Mouse (Mus musculus) midbrain, embryonic 16.5 days (tissue): ENCODE results near the gene Ctss. TPM values are rescaled to one million over a fixed set of nuclear protein-coding genes. Genes with fewer than 3 reads are reported as not detected.

Experiments used
- ATAC-seq: fragments of 200-750 bp; cut with Nextera tagmentation; 2 replicates; pipeline ENCODE4 v1.8.0; 2017; ENCODE audit warnings: moderate TSS enrichment
- H3K27ac ChIP-seq: fragments of 300-500 bp; sonication (generic); 2 replicates; pipeline ENCODE4 v1.5.1; 2014; ENCODE audit warnings: mild to moderate bottlenecking, low read length, mixed read lengths
- H3K27me3 ChIP-seq: fragments of 300-500 bp; sonication (generic); 2 replicates; pipeline ENCODE4 v1.6.1; 2014; ENCODE audit warnings: low read depth, low read length, mixed read lengths; ENCODE audit not compliant: control insufficient read depth, insufficient read depth
- H3K36me3 ChIP-seq: fragments of 300-500 bp; sonication (generic); 2 replicates; pipeline ENCODE4 v1.6.1; 2014; ENCODE audit warnings: mild to moderate bottlenecking, low read length, moderate library complexity, mixed read lengths; ENCODE audit not compliant: control insufficient read depth, insufficient read depth
- H3K4me1 ChIP-seq: fragments of 300-500 bp; sonication (generic); 2 replicates; pipeline ENCODE4 v1.6.1; 2014; ENCODE audit warnings: mild to moderate bottlenecking, low read length, mixed read lengths; ENCODE audit not compliant: control insufficient read depth, insufficient read depth
- H3K4me2 ChIP-seq: fragments of 300-500 bp; sonication (generic); 2 replicates; pipeline ENCODE4 v1.6.1; 2014; ENCODE audit warnings: mild to moderate bottlenecking, low read length, mixed read lengths
- H3K4me3 ChIP-seq: fragments of 300-500 bp; sonication (generic); 2 replicates; pipeline ENCODE4 v1.5.1; 2014; ENCODE audit warnings: low read depth, mild to moderate bottlenecking, low read length, moderate library complexity, mixed read lengths
- H3K9ac ChIP-seq: fragments of 300-500 bp; sonication (generic); 2 replicates; pipeline ENCODE4 v1.6.1; 2014; ENCODE audit warnings: low read depth, low read length, mixed read lengths
- H3K9me3 ChIP-seq: fragments of 300-500 bp; sonication (generic); replicated peaks from 2 replicates; pipeline ENCODE4 v1.6.1; 2014; ENCODE audit warnings: mild to moderate bottlenecking, low read length, mixed read lengths; ENCODE audit not compliant: control insufficient read depth, poor library complexity, severe bottlenecking
- WGBS: fragments of 180-500 bp; shearing (Covaris S2); extraction: QIAGEN DNeasy Blood & Tissue Kit; methylation state at CpG from one replicate; pipeline ENCODE4 v1.1.7; 2014; 5-methylcytosine and 5-hydroxymethylcytosine counted together
- polyA plus RNA-seq: library from polyadenylated mRNA; unstranded; fragments of >200 nt; fragmentation: Nextera tagmentation; extraction: Ambion mirVana; gene quantifications from 2 replicates; pipeline ENCODE4 v1.2.1, GENCODE M21; 2015

Ctss gene
- polyA plus RNA-seq, 1 experiment from 2014 or later = 10.4 TPM

GRCm38 (mm10) chr3:95542171-95542570 lies 15.6 kb downstream of the Ctss start:
- Histone ChIP-seq H3K27me3 (no peaks in the 10 kb centered on the region), H3K4me2 (no peak overlapping the region), H3K27ac (no peak overlapping the region), H3K36me3 (no peaks in the 10 kb centered on the region), H3K4me3 (no peak overlapping the region), H3K9me3 (no peaks in the 10 kb centered on the region), H3K4me1 (no peaks in the 10 kb centered on the region), H3K9ac (no peak overlapping the region)
- no peak for ATAC-seq

- Histone ChIP-seq H3K9ac (no peak overlapping the region), H3K36me3 (no peaks in the 10 kb centered on the region), H3K4me3 (no peak overlapping the region), H3K4me2 (no peak overlapping the region), H3K27me3 (no peaks in the 10 kb centered on the region), H3K4me1 (no peaks in the 10 kb centered on the region), H3K27ac (no peak overlapping the region), H3K9me3 (no peaks in the 10 kb centered on the region)
- ATAC-seq = no peak
- WGBS = 79% methylated on average over 7 of the region's 7 CpGs
Observed at GRCm38 (mm10) chr3:95542981-95543380, 16.4 kb downstream of the Ctss start.

- no peak overlapping the region for H3K4me2 ChIP-seq
- WGBS = 33% methylated on average over 1 of the region's 1 CpGs
Observed at GRCm38 (mm10) chr3:95550176-95550575, 23.6 kb downstream of the Ctss start.

GRCm38 (mm10) chr3:95553986-95554385 lies 27.4 kb downstream of the Ctss start:
- H3K4me1 ChIP-seq = no peaks in the 10 kb centered on the region
- WGBS = 60% methylated on average over 3 of the region's 3 CpGs
- no peak overlapping the region for H3K27ac ChIP-seq
- H3K4me3 ChIP-seq = no peak overlapping the region
- H3K27me3 ChIP-seq = no peaks in the 10 kb centered on the region
- H3K36me3 ChIP-seq = no peaks in the 10 kb centered on the region
- no peaks in the 10 kb centered on the region for H3K9me3 ChIP-seq
- no peak overlapping the region for H3K9ac ChIP-seq
- ATAC-seq = no peak
- H3K4me2 ChIP-seq = no peak overlapping the region

More at GRCm38 (mm10) chr3:95550176-95550575, 23.6 kb downstream of the Ctss start:
- no peak overlapping the region for H3K27ac ChIP-seq
- no peak overlapping the region for H3K9ac ChIP-seq
- H3K4me3 ChIP-seq = no peak overlapping the region
- H3K27me3 ChIP-seq = no peaks in the 10 kb centered on the region
- H3K36me3 ChIP-seq = no peaks in the 10 kb centered on the region
- H3K9me3 ChIP-seq = no peaks in the 10 kb centered on the region
- H3K4me1 ChIP-seq = no peaks in the 10 kb centered on the region
- ATAC-seq = no peak

- no peak for ATAC-seq
- no peaks in the 10 kb centered on the region for H3K9me3 ChIP-seq
- H3K36me3 ChIP-seq = no peaks in the 10 kb centered on the region
- H3K27me3 ChIP-seq = no peaks in the 10 kb centered on the region
- H3K27ac ChIP-seq = no peak within 1 kb of the TSS
- H3K4me1 ChIP-seq = no peaks in the 10 kb centered on the region
- 91% methylated on average over 27 of the region's 27 CpGs for WGBS
- no peak within 1 kb of the TSS for H3K4me2 ChIP-seq
- no peak within 1 kb of the TSS for H3K4me3 ChIP-seq
- no peak within 1 kb of the TSS for H3K9ac ChIP-seq
Observed at GRCm38 (mm10) chr3:95559437-95559836, 32.9 kb downstream of the Ctss start, which contains the start of gene Hormad1. Gene Hormad1, plus strand, starts transcription at chr3:95559677.

- H3K9ac ChIP-seq = no peak overlapping the region
- no peaks in the 10 kb centered on the region for H3K4me1 ChIP-seq
- no peaks in the 10 kb centered on the region for H3K27me3 ChIP-seq
- no peak for ATAC-seq
- no peak overlapping the region for H3K4me2 ChIP-seq
- WGBS = 94% methylated on average over 3 of the region's 3 CpGs
- no peak overlapping the region for H3K27ac ChIP-seq
- no peak overlapping the region for H3K4me3 ChIP-seq
- no peaks in the 10 kb centered on the region for H3K36me3 ChIP-seq
- no peaks in the 10 kb centered on the region for H3K9me3 ChIP-seq
Observed at GRCm38 (mm10) chr3:95560738-95561137, 34.2 kb downstream of the Ctss start.

GRCm38 (mm10) chr3:95561826-95562225 lies 35.2 kb downstream of the Ctss start:
- Histone ChIP-seq H3K27ac (no peak overlapping the region), H3K9me3 (no peaks in the 10 kb centered on the region), H3K4me3 (no peak overlapping the region), H3K4me1 (no peaks in the 10 kb centered on the region), H3K9ac (no peak overlapping the region), H3K27me3 (no peaks in the 10 kb centered on the region), H3K4me2 (no peak overlapping the region), H3K36me3 (no peaks in the 10 kb centered on the region)
- whole genome bisulfite sequencing = 71% methylated on average over 2 of the region's 2 CpGs
- ATAC-seq = no peak

GRCm38 (mm10) chr3:95569585-95569984 lies 43.0 kb downstream of the Ctss start:
- Histone ChIP-seq H3K36me3 (no peaks in the 10 kb centered on the region), H3K4me1 (no peaks in the 10 kb centered on the region)
- WGBS = 98% methylated on average over 3 of the region's 3 CpGs

GRCm38 (mm10) chr3:95587754-95588603 lies 61.4 kb downstream of the Ctss start:
- peaks cover 7% of the 10 kb centered on the region; the same call in 1 of the 2 replicates for H3K36me3 ChIP-seq
- no peaks in the 10 kb centered on the region for H3K27me3 ChIP-seq
- peaks cover 5% of the 10 kb centered on the region for H3K4me1 ChIP-seq
- 48% methylated on average over 8 of the region's 8 CpGs for whole genome bisulfite sequencing
- H3K9me3 ChIP-seq = no peaks in the 10 kb centered on the region
- peak overlapping the region; percentile 75 for H3K27ac ChIP-seq
- H3K4me3 ChIP-seq = peak overlapping the region; percentile 81
- ATAC-seq = peak; percentile 66; the same call in 1 of the 2 replicates
- H3K9ac ChIP-seq = peak overlapping the region; percentile 54
- peak overlapping the region; percentile 81 for H3K4me2 ChIP-seq

More at GRCm38 (mm10) chr3:95569585-95569984, 43.0 kb downstream of the Ctss start:
- H3K4me3 ChIP-seq = no peak overlapping the region
- H3K27me3 ChIP-seq = no peaks in the 10 kb centered on the region
- H3K9me3 ChIP-seq = no peaks in the 10 kb centered on the region
- no peak overlapping the region for H3K9ac ChIP-seq
- H3K27ac ChIP-seq = no peak overlapping the region
- ATAC-seq = no peak
- H3K4me2 ChIP-seq = no peak overlapping the region
